Mouse (Mus musculus) heart, adult 8-10 months (tissue): ENCODE data around the gene Pvalb. TPM values are rescaled to one million over a fixed set of nuclear protein-coding genes. Genes with fewer than 3 reads are reported as not detected.

Source experiments
- DNase-seq: peaks from one replicate; pipeline ENCODE4 v3.0.0; 2022; ENCODE audit warnings: low spot score
- total RNA-seq, 4 experiments: library from RNA; stranded (reverse); gene quantifications; 2 replicates each; pipeline ENCODE4 v1.2.4; 2022

The Pvalb gene
- 1 to 10 TPM; 3.6 to 5.9 (median 4.5) TPM for total RNA-seq

DNA sequence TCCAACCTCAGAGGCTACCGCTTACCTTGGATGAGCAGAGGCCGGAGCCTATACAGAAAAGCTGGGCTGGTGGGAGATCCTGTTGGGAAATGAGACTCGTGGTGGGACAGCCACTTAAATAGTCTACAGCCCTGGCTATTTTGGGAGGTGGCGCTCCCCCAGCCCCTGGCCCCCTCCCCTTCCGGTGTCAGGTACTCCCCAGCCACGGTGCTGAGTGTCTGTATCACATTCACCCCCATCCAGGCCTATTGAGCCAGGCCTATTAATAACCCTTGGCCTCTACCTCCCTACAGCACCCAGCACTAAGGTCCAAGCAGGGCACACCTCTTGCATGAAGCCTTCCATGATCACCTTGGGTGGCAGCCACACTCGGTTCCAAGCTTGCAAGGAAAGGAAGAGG lies at the start of gene Pvalb:
Pvalb (minus strand) TSS at position 89 of the 400 bp plus-strand sequence.
- no peak for DNase-seq

DNA sequence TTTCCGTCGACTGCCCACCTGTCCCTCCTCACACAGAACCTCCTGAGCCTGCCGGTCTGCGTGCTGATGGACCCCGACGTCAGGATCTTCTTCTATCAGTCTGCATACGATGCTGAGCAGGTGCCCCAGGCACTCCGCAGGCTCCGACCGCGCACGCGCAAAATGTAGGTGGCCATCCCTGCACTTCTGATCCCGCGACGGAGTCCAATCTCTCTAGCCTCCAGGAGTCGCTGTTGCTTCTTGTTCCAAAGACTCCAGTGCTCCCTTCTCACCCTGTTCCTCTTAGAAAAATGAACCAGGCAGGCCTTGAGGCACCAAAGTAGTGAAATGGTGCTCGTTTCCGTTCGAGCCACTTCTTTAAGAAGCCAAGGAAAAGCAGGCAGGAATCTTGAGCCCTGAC lies 48.6 kb upstream of the Pvalb start:
- DNase-seq: no peak

DNA sequence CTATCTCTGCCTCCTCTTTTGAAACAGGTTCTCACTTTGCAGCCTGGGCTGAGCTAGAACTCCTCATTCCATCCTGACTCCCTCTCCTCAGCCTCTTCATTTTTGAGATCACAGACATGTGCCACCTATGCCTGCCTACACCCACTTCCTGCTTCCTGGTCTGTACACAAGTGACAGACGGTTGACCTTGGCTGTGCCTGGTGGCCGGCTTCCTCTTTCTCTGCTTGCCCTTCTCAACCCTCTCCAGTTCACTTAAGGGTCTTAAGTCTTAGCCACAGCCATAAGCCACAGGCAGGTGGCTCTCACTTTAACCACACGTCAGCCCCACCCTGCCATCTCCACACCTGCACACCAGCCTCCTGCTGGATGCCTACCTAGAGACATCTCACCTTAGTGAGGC lies 42.2 kb upstream of the Pvalb start:
- DNase-seq: no peak

DNA sequence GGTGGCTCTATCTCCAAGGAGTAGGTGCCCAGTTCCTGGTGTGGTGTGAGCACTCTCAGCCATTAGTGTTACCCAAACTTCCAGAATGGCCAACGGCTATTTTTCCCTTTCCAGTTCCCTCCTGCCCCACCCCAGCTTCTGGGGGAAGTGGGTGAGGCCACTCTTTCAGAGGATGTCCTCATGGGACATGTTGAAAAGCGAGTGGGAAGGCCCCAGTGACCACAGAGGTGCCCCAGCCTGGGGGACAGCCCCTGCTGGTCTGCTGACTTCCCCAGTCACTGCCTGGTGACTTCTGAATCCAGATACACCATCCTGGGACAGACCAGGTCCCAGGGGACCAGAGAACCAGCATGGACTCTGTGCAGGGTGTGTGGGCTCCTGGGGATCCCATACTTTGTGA lies 41.5 kb upstream of the Pvalb start:
- no peak for DNase-seq

DNA sequence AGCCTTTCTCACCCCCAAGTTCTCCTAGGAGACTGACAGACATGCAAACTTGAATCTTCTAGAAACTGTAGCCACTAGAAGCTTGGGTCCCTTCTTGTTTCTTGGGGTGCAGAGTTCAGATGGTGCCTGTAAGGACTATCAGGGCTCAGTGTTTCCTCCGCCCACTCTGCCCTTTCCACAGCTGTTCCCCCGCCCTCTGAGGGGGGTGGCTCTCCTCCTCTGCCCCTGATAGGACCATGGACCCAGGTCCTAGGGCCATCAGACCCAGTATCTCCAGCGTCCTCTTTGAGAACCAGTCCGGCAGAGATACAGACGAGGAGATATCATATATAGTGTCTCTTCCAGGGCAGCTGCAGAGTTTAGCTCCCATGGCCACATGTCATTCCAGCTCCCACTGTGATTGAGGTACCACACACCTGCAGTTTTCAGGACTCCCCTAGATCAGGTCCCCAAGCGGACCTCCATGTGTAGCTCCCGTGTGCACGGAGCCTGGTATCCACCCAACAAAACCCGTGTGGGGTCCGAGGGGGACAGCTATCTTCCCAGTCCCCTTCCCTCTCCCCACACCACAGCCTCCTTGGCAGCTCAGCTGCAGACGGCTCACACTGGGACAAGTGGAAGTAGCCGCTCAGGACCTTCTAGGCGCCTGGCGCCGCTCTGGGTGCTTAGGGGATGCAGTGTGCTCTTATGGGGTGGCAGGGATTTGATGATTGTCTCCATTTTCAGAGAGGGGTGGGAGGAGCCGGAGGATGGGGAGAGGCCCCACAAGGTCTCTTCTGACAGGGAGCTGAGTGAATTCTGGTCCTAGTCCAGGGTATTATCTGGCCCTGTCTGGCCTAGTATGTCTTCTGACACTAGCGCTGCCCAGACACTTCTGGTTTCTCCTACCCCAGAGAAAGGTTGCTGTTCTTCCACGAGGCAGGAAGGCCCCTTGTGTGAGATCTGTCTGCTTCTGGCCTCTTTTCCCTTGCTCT lies 40.2 kb upstream of the Pvalb start:
- DNase-seq: no peak

DNA sequence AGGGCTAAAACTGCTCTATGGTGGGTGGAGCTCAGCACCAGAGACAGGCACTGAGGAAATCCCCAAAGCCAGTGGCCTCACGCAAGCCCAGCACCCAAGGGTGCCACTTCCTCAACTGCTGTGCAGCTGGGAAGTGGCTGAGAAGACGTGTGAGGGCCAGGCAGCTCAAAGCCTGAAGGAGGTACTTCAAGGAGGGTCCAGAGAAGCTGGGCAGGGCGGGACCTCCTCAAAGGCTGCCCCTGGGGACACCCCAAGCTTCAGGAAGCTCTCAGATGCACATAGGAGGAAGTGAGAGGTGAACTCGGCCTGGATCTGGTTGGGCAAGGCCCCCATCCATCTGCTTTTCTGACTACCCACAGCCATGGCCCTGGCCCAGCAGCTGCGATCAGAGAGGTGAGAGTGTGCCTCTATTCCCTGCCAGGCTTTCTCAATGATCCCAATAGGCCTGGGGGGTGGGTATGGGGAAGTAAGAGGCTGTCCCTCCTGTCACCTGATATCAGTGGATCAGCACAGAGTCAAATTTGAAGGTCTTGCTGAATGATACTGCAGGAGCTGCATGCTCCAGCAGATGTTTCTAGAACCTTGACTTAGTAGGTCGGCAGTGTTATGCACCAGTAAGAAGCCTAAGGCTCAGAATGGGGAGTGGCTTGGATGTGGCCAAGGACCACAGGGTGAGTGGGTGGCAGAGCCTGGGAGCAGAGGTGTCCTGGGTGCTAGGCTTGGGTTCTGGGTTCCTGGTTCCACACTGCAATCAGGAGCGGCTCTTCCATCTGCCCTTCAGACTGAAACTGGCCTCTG lies 38.7 kb upstream of the Pvalb start, which contains the start of gene Ncf4:
Ncf4 (plus strand) TSS at position 107 of the 798 bp plus-strand sequence.
- DNase-seq: peak; percentile 24

DNA sequence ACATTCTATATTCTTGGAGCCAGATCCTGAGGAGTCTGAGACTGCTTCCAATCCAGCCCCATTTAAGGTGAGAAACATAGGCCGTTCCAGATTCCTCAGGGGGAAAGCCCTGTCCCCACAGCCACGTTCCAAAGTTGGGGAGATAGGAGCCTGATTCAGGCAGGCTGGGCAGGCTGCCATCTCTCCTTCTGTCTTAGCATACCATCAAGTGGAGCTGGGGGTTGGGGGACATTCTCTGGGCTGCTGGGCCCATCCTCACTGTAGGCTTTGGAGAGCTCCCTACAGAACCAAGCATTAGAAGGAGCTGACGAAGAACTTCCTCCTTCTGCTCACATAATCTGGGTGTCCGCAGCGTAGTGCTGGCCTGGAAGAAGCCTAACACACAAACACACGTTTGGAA lies 37.6 kb upstream of the Pvalb start:
- DNase-seq: no peak

DNA sequence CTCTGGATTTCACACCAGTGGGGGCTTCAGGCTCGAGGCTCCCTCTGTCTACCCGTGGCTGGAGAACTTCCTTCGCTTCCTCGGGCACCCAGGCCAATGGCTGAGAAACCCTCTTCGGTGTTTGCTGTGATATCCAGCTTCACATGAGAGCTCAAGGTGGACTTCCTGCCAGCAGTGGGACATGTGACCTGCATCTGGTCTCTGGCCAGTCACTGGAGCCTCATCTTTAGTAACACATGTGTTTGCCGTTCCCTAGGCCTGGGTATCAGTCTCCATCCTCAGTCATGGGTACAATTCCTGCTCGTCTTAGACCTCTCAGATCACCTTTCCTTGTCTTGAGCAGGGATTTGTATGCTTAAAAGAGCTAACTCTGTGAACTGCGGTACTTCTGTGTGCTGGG lies 36.9 kb upstream of the Pvalb start:
- DNase-seq: no peak

DNA sequence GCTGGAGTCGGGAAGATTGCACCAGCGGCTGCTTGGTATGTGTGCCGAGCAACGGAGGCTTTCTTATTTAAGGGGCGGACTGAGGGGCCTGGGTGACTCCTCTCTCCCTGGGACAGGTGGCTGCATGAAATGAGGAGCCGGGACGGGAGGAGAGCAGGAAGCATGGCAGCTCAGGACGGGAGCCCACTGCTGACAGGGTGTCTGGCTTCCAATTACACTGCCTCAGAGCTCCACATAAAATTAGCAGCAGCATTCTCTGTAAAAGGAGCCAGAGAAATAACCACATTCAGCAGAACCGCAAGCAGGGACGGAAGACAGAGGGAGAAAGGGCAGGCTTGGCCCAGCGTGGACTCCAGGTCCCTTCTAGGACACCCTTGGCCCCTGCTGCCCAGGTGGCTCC lies 35.1 kb upstream of the Pvalb start:
- no peak for DNase-seq

DNA sequence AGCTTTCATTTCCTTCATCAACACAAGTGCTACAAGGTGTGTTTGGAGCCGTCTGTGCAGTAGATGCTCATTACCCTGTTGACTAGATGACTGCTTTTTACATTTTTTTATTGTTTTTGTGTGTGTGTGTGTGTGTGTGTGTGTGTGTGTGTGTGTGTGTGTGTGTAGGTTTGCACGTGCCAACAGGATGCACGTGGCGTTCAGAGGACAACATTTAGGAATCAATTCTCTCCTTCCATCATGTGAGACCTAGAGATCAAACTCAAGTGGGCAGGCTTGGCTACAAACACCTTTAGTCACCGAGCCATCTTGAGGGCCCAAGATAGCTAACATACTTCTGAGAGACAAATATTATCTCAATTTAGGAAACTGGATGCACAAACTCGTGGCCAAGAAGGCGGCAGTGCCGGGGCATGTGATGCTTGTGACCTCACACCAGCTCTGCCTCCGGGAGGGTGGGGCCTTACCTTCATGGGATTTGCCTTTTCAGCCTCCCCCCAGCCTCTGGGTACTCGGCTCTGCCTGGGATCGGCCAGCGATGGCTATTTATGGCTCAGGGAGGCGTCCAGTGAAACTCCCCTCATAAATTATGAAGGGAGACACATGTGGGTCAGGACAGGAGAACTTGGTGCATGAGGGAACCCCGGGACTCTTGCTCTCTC lies 33.9 kb upstream of the Pvalb start:
- no peak for DNase-seq

DNA sequence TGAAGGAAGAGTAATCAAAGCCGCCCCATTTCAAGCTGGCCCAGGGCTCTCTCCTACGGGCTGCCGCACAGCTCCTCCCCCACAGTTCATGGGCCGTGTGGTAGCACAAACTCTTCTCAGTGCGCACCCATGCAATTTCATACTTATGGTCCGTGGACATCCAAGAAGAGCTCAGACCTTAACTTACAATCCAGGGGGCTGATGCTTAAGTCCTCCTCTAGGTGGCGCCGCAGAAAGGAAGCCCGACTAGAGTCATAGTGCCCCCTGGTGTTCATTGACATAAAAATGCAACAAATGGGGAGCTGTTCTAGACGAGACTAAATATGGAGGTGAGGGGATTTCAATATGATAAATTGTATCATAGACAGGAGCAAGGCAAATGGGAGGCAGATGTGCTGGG lies 33.3 kb upstream of the Pvalb start:
- peak; percentile 61 for DNase-seq

DNA sequence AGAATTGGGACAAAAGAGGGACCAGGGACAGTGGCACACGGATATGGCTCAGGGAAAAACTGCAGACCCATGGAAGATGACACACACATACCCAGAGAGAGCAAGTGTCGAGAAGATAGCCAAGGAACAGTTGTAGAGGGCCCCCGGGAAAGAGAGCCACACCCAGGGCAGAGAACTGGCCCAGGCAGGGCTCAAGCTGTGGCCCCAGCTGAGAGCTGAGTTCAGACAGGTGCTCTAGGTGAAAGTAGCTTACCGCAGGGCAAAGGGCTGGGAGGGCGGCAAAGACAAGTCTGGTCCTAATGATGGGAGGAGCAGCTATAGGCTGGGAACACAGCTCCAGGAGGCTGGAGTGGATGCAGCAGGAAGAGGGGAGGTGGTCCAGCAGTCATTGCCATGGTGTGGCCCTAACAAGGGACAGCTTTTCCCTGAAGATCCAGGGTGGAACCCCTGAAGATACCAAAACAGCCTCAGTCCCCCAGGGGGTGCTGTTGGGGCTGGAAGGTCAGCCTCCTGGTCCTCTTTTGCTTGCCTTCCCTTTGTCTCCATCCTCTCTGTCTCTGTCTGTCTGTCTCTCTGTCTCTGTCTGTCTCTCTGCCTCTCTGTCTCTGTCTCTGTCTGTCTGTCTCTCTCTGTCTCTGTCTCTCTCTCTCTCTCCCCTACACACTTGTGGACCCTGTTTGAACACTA lies 28.8 kb upstream of the Pvalb start:
- DNase-seq: no peak

DNA sequence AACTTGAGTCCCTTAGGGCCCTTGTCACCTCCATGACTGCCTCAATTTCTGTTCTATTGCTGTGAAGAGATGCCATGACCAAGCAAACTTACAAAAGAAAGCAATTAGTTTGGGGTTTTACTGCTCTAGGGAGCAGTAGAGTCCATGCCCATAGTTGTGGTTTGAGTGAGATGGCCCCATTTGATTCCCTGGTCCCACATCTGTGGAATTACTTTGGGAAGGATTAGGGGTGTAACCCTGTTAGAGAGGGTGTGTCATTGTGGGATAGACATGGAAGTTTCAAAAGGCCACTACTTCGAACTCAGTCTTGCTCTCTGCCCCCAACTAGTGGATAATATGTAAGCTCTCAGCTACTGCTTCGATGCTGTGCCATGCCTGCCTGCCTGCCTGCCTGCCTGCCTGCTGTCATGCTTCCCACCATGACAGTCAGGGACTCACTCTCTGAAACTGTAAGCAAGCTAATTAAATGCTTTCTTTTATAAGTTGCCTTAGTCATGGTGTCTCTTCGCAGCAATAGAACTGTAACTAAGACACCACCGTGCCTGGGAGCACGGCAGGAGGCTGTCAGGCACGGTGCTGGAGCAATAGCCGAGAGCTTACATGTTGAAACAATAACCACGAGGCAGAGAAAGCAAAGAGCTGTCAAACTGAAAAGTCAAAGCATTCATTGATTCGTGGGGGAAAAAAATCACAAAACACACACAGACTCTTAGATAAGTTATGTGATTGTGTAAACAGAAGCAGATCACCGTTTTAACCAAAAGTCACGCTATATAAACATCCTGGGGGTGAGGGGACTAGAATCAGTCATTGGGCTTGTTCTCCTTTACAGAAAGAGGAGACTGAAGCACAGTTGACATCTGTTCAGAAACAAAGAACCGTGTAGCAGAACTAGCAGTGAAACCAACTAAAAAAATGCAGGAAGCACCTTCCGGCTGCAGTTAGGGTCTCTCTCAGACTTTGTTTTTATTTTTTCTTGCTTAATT lies 25.4 kb upstream of the Pvalb start:
- DNase-seq: no peak

DNA sequence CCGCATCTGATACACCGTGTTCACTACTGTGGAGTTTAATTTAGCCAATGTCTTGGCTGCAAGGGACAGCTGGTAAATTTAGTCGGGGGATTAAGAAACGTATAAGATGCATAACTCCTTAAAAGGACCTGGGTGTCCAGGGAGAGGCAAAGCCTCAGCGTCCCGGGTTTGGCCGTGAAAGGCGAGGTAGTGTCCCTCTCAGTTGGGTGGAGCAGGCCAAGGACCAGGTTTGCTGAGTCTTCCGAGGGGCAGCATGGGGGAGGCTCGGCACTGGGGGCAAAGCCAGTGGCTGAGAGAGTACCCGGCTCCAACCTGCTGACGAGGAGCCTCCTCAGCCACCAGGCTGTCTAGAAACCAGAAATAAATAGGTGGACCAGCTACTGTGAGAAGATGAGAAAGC lies 21.6 kb upstream of the Pvalb start:
- DNase-seq: no peak

DNA sequence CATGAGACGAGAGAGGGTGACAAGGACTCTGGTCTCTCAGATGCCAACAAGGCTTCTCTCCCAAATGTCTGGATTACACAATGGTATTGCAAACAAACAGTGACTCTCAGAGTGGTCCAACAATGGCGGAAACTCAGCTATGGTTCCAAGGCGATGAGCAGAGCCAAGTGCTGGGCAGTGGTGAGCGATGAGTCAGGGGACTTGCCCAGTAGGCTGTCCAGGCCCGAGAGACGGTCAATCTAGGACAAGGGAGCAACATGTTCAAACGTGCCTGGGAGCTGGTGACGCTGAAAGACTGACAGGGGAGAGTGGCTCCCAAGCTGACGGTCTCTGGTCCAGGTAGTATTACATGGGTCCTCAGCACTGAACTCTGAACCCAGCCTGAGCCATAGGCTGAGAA lies 9.1 kb upstream of the Pvalb start:
- no peak for DNase-seq

DNA sequence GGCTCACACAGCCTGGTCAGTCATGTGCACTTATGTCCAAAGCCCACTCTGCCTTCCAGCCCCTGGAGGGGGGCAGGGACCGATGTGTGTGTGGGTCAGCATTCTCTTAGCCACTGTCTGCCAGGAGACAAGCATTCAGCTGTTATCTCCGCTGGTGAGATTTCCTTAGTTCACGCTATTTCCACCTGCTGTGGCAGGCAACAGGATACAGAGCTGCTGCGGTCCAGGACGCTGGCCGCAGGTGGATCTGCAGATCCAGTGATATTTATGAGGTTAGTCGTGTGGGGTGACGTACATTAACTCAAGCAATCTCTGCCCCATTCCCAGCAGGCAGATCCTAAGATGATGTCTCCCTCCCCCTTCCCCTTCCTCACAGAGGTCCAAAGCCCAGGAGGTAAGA lies 5.2 kb upstream of the Pvalb start:
- DNase-seq: no peak

DNA sequence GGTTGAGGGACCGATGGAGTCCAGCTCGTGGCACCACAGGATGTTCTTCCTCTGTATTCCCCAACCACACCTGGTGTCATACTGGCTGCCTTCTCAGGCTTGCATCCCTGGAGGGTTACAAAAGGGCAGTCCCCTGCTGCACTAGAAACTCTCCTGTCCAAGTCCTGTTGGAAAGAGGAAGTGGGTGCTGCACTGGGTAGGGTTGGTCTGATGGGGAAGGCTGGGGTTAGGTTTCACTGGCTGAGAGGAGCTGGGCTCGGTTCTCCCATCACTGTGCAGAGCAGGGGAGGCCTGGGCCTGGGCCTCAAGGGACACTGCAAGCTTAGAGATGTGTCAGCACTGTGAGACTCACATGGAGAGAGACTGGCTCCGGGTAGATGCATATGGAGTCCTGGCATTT lies 4.0 kb upstream of the Pvalb start:
- no peak for DNase-seq

DNA sequence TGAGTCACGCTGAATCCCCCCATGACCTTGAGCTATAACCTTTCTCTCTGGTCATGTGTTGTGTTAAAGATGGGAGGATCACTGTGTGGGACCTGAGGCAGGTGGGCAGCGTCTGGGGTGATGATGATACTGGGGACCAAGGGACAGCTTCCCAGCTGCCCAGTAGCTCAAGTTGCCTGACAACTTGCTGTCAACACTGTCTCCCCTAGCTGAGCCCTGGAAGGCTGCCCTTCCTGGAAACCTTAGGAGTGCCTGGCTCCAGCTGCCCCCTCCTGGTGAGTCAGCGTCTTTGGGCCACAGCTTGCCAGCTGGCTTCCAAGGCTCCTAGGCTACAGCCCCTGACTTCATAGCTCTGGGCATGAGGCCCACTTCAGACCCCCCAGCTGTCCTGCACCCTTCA lies 1.0 kb downstream of the Pvalb start:
- DNase-seq: peak; percentile 12

DNA sequence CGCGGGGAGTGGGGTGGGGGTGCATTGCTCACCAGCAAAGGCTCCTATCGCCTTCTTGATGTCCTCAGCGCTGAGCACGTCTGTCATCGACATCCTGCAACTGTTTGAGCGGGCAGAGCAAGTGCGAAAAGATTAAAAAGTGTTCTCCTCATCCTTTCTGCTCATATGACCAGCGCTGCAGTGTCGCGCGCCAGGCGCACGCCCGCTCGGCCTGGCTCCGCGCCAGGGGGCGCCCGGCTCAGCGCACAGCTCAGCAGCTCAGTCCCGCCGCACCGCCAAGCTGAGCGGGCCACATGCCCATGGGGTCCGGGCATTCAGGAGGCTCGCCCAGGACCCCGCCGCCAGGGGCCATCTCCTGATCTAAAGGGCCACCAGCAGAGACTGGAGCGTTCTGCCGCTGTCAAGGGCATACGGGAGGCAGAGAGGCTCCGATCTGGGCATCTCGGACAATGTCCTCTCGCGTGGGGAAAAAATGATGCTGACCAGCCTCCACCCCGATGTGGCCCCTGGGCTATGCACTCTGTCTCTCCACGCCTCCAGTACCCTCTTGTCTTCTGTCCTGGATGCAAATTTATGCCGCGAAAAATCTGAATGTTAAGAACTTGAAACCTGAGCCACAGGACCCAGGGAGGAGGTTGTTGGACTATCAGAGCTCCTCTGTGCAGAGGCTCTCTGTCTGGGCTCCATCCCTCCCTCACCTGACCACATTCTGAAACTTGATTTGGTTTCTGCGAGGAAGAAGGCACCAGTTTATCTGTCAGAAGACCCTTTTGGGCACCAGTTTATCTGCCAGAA lies 1.9 kb downstream of the Pvalb start:
- no peak for DNase-seq
